Mouse (Mus musculus) neural tube, embryonic 10.5 days (tissue): ENCODE measurements at regions not wholly inside any gene's neighbourhood (a gene's known extent, or its start where the extent isn't known, plus 50 kb on each side); places are given as distances from the start of the nearest gene placed in this dataset.
"Not testable (repeated sequence)": the region's sequence is repeated elsewhere in the genome, so short reads cannot be mapped to it uniquely, and the experiment has no call there.

Source experiments
- DNase-seq: peaks from one replicate; pipeline ENCODE4 v3.0.0-alpha.2; 2017; ENCODE audit warnings: low spot score; ENCODE audit errors: extremely low spot score

DNA sequence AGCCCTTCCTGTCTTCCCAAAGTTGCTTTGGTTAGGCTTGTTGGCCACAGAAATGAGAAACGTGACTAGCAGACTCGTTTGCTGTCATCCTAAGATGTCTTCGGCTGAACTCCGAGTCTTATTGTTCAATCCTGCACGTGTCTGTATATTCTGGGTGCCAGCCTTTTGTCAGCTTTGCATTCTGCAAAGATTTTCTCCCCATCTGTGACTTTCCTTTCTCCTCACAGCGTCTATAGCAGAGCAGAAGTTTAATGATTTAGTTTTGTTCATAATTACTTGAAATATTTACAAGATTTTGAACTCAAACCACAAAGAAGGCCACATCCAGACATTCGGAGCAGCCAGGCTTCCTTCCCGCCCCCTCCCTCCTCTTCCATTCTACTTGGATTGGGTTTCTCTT lies 152.5 kb downstream of the Kif26a start:
- DNase-seq: no peak

DNA sequence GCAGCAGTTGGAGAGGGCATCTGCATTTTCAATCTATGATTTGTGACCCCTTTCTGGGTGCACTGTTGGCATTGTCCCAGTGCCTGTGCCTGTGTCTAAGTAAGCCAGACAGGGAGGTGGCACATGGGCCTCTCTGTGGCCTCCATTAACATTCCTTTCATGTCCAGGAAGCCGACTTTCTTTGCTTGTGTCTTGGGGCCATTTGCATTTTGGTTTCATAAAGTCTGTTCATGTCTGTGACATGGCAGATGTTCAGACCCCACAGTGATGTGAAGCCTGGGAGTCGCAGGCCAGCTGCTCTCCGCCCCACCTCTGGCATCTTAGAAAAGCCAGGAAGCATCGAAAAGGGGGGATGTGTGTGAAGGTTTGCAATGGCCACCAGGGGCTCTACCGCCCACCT lies 153.1 kb downstream of the Kif26a start:
- DNase-seq: no peak

DNA sequence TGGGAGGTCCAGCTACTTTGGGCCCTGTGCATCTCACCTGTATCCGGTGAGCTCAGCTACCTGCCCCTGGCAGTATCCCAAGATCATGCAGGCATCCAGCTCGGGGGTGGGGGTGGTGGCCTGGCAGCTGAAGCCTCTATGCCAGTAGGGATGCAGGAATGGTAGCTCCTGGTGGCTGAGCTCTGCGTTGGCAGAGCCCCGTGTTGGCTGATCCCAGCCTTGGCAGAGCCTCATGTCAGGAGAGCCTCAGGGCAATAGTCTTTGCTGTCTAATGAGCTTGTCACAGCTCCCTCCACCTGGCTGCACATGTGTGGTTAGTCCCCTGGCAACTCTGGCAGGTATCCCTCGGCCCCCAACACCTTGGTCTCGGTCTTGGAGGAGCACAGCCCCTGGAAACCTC lies 153.6 kb downstream of the Kif26a start:
- no peak for DNase-seq

DNA sequence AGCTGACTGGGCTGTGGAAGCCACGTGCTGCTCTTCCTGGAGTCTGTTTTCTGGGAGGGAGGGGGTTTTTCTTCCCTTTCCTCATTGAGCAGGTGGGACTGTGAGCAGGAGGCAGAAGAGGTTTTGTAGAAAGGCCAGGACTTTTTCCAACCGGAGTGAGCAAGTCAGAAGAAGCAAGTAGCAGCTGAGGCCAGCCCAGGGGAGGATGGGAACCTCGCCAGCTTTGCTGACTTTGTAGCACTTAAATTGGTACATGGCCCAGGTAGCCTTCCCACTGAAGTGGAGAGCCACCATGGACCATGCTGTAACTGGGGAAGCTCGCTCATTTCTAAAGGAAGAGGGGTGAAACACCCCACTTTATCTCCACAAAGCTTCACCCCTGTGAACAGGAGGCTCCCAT lies 154.1 kb downstream of the Kif26a start:
- DNase-seq: no peak

DNA sequence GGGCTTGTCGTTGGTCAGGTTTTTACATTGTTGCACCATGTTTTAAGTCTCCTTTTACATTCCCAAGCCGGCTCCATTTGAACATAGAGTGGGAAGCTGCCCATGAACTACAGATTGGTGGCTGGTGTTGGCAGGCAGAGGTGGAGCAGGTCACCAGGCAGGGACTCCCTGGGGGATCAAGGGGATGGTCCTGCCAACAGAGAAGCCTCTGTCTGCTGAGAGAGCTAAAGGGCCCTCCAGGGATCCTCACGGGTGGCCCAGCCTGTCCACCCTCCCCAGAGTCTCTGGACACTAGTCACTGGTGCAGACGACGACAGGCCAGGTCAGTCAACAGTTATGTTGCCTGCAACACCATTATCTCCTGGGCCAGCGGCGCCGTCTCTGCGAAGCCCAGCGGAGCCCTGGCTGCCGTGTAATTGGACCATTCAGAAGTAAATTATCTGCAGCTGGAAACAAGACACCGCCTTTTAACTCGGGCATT lies 155.4 kb downstream of the Kif26a start:
- DNase-seq: peak; percentile 54

DNA sequence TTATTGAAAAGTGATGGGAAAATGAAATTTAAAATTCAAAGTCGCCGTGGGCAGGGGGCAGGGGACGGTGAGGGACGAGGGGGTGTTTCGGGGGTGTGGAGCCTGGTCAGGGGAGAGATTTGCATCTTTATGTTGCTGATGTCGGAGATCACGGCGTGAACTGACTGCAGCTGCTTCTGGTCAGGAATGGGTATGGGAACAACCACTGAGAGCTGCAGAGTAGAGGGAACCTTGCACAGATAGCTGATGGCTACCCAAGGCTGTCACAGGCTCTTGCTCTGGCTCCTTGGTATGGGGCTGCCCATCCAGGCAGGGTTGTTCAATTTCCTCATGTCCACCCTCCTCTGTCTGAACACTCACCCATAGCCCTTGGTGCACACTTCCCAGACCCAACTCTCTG lies 155.9 kb downstream of the Kif26a start:
- no peak for DNase-seq

DNA sequence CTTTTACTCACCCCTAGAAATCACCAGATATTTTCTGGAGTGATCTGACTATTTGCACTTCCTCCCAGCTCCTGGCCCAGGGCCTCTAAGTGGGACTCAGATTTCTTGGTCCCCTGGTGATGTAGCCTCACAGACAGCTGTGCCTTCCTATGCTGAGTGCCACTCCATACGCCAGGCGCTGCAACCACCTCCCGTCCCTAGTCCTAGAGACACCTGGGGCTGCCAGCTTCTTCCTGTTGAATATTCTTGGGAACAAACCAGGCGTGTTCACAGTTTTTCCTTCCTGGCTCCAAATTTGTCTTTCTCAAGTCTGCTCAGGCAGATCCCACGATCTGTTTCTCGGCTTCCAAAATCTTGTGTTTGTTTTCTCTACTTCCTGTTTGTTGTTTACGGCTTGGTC lies 160.2 kb downstream of the Kif26a start:
- DNase-seq: no peak

DNA sequence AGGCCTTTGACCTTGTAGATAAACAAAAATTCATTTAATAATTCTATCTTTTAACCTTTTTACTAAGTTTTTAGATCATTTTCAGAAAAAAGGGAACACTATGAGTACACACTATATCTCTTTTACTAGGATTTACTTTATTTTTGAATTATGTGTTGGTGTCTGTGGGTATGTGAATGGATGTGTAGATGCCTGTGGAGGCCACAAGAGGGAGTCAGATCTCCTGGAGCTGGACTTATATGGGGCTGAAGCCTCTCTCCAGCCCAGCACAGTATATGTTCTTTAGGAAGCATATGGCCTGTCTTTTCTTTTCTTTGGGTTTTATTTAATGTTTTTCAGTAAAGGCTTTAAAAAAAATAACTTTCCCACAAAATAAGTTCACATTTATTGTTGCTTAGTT lies 162.0 kb downstream of the Kif26a start:
- no peak for DNase-seq

DNA sequence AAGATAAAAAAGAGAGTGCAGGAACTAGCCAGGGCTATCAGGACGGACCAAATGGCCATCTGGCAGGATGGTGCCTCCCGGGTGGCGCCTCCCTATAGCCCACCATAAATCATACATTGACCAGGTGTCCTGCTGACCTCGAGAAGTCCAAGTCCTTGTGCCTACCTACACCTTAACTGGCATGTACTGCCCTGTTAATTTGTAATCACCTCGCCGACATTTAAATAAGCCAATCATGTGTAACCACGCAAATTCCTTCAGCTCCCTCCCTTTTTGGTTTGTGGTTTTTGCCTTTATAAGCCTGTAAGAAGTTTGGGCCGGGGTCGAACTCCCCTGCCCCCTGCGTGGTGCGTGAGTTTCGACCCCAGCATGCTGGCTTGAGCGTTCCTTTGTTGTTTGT lies 163.1 kb downstream of the Kif26a start:
- DNase-seq: not testable (repeated sequence)

DNA sequence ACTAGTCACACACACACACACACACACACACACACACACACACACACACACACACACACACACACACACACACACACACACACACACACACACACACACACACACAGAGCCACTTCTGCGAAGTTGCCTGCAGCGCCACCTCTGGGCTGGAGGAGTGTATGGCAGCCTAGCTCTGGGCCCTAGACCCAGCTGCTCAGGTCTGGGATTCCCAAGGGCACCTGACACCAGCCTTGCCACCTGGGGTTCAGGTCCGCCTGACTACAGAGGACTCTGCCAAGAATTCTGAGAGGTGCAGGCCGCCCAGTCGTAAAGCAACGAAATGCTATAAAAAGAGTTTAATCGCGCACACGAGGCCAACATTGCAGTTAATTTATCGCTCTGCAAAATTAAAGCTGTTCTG lies 163.8 kb downstream of the Kif26a start:
- DNase-seq: peak; percentile 30

DNA sequence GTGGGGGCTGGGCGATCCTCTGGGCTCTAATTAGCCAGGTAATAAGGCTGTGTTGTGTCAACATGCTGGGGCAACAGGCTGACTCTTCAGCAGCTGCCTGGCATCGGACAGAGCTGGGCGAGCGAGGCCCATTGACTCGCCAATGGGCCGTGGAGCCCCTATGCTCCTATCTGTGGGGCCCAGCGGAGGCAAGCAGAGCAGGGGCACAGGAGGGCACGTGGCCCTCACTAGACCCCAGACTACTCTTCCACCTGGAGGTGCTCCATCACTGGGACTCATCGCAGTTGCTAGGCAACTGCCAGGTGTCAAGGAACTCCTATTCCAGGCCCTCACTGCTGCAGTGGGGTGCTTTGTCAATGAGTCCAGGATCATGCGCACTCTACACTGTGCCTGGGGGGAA lies 164.7 kb downstream of the Kif26a start:
- DNase-seq: no peak

DNA sequence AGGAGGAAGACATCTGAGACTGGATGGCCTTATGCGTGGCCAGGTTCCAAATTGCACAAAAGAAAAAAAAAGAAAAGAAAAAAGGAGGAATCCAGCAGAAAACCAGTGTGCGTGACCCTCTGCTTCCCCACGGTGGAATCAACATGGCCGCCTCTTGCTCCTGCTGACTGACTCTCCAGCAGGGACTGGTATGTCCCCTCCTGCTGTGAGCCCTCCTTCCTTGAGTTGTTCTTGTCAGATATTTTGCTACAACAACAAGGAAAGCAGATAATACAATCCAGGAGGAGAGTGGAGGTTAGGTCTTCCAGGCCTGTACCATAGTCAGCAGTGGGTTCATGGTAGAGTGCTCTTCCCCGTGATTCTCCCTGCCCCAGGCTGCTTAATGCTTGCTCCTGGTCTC lies 168.8 kb downstream of the Kif26a start:
- DNase-seq: no peak

DNA sequence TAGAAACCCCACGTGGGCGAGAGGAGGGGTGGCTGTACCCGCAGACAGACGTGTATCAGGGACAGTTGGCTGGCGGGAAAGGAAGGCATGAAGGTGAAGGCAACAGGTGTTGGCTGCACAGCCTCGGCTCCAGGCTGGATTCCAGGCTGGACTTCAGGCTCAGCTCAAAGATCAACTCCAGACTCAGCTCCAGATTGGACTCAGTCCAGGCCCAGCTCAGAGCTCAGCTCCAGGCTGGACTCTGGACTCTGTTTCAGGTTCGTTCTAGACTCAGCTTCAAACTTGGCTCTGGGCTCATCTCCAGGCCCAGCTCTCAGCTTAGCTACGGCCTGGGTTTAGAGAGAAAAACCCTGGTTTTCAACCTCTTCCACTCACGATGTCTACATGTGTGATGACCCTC lies 171.2 kb downstream of the Kif26a start:
- DNase-seq: no peak

DNA sequence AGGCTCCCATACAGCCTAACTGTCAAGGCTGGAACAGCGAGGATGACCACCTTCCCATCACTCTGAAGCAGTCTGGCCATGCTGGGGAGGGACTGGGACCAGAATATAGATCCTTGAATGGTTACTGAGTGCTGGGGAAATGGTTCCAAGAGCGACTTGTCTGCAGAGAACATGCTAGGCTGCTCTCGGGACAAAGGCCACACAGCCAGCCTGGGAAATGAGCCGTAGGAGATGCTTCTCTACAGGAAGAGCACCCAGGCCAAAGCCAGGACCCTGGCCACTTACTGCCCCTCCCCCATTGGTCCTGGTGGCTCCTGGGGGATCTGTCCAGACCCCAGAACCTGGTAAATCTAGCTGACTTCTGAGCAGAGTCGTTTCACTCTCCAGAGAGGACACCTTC lies 170.8 kb upstream of the A530016L24Rik start:
- no peak for DNase-seq

DNA sequence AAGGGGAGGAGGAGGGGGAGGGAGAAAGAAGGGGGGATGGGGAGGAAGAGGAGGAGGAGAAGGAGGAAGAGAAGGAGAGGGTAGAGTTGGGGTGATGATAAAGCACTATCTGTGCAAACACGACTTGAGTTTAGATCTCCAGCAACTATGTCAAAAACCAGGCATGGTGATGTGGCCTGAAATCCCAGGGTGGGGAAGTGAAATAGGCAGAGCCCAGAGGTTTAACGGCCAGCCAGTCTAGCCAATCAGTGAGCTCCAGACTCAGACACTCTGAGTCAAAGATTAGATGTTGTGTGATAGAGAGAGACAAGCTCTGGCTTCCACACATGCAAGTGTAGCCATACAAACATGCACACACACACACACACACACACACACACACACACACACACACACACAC lies 167.1 kb upstream of the A530016L24Rik start:
- DNase-seq: no peak

DNA sequence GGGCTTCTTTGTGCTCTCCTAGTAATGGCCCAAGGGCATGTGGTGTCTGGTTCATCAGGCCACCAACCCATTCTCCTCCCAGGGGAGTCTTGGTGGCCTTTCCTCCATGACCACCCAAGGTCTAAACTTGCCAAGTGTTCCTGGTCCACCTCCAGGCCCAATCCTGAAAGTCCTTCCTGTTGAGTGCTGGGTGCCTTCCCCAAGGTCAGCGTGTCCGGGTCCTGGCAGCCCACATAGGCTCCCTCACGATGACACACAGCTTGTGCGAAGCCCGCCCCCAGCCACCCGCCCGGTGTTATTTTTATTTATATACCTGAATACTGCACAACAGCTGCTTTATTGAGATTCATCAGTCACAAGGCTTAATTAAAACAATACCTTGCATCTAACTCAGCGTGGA lies 161.8 kb upstream of the A530016L24Rik start:
- no peak for DNase-seq

DNA sequence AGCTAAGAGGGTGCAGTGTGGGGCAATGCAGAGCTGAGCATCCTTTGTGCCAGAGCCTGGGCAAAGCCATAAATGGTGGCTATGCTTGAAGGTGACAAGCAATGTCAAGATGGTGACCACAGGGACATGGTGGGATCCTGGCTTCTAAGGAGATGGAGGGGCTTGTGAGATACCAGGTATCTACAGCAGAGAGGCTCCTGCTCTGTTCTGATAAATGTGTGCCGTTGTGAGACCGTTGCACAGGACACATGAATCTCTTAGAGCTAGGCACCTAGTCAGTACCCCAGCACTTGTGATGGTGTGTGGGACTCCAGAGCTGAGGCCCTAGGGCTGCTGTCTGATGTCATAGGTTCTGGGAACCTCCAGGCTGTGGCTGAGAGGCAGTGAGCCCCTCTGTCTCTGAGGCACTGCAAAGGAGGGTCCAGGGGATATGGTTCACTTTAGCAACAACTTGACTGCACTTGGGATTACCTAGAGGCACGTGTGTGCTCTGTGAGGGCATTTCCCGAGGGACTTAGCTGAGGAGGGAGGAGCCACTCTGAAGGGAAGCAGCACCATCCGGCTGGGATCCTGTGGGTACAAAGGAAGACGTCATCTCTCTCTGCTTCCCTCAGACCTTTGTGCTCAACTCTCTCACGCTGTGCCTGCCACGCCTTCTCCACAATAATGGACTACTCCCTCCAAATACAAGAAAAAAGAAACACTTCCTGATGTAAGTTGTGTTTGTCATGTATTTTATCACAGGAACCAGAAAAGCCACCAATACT lies 160.3 kb upstream of the A530016L24Rik start:
- no peak for DNase-seq

DNA sequence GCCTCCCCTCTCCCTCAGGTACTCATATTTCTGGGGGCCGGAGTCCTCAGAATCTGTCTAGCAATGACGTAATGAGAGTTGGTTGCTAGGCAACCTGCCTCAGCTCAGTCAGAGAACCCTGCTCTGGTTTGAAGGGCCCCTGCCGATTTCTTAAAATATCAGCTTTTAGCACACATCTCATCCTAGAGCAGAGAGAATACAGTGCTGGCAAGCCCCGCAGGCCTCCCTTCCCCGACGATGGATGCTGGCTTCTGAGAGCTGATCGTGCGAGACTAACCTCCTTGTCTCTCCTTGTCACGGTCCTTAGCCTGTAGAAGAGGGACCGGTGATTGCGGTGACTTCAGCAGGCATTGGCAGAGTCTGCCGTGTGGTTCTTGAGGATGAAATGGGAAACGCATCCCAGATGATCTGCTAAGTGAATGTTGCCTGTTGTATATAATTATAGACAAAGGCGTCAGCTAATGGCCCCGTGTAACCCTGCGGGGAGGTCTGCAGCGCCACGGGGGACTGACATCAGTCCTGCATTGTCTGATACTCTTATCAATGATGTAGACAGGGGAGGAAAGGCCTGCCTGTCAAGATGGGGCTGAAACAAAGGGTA lies 159.4 kb upstream of the A530016L24Rik start:
- DNase-seq: peak; percentile 56

DNA sequence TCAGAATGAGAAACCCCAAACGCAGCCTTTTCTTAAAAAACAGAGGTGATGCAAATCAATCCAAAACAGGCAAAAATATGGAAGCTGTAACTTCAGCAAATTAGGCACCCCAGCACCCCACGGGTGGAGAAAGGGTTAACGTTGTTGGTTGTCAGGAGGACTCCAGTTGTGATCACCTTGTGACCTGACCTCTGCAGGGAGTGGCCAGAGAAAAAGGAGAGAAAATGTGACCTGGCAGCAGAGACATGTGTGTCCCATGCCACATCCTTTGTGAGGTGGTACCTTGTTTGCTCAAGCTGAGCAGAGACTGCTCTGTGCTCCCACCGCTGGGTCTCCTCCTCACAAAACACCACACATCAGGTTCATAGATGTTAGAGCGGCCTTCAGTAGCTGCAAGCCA lies 158.7 kb upstream of the A530016L24Rik start:
- DNase-seq: no peak

DNA sequence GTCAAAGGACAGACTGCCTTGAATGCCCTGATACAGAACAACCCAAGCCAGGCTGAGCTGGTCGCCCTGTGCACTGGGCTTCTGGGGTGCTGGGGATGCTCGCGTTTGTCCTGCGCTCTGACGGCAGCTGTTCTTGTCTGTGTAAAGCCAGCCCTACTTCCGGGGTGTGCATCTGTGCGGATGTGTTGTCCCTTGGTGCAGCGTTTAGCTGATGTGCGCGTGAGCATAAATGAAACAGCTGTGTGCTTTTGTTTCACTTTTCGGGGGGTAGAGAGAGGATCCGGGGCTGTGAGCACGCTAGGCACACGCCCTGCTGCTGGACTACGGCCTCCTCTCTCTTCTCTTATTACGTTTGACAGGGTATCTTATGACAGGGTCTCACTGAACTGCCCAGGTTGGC lies 158.2 kb upstream of the A530016L24Rik start:
- no peak for DNase-seq

DNA sequence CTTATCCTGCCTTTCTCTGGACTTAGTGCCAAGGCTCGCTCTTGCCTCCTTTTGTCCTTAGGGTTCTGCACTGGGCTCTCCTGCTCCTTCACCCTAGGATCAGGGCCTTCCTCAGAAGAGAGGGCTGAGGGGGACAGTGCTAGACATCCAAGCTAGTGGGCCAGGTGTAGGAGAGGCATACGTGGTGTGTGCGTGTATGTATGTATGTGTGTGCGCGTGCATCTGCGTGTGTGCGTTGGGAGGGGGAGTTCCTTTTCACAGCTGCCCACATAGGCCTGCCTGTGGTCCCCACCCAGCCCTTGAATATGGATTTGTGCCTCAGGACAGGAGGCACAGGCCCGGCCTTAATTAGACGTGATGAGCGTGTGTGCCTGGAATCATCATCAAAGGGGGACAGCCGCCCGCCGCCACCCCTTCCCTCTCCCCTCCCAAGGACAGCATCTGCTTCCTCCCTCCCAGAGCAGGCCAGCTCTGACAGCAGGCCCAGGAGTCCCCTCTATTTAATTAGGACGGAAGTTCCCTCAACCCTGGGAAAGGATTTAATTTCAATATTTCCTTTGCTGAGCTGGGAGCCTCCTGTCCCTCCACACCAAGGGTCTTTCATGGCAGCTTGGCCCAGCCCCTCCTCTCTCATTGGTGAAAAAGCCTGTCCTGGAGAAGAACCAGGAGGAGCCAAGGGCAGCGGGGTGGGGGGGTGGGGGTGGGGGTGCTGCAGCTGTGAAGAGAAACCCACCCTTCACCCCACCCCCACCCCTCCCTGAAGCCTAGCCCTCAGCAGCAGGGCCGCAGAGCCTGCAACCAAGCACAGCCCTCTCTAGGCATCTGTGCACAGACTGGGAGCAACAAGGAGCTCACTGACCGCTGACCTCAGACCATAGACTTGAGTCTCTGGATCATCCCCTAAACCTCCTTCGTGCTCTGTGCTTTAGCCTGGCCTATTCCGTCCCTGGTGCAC lies 155.8 kb upstream of the A530016L24Rik start:
- peak; percentile 60 for DNase-seq
